Mouse (Mus musculus): ENCODE data around the gene Olfr71. TPM values are rescaled to one million over a fixed set of nuclear protein-coding genes. Genes with fewer than 3 reads are reported as not detected.

Gene Olfr71
- polyA plus RNA-seq (2012; rRNA removed; ENCODE audit: low replicate concordance): not detected in 2 replicates

GRCm38 (mm10) chr4:43709869-43710268 is at the start of gene Olfr71:
TSS of gene Olfr71 (minus strand) at chr4:43710255.

GRCm38 (mm10) chr4:43729794-43730550 is 19.9 kb upstream of the Olfr71 start, which contains the start of gene Spaar:
TSS of gene Spaar (plus strand) at chr4:43730034.

GRCm38 (mm10) chr4:43726995-43727394 is 16.9 kb upstream of the Olfr71 start, which contains the start of gene Hrct1:
TSS of gene Hrct1 (plus strand) at chr4:43727188.

GRCm38 (mm10) chr4:43700707-43701106 is 9.3 kb downstream of the Olfr71 start, which contains the start of gene Olfr70:
TSS of gene Olfr70 (minus strand) at chr4:43700807.

GRCm38 (mm10) chr4:43668782-43669427 is 41.1 kb downstream of the Olfr71 start, which contains the start of the genes Tmem8b and Fam221b:
TSS of gene Tmem8b (plus strand) at chr4:43668971.
TSS of gene Fam221b (minus strand) at chr4:43669145.

GRCm38 (mm10) chr4:43656339-43657109 is 53.5 kb downstream of the Olfr71 start, which contains the start of gene Hint2:
TSS of gene Hint2 (minus strand) at chr4:43656466.

Other genes starting within 250 kb of the Olfr71 start
- 0.40 and 0.73 TPM in 2 replicates for gene Sit1, start 226.5 kb downstream of the Olfr71 start, polyA plus RNA-seq (2012; rRNA removed; ENCODE audit: low replicate concordance)
- gene Ccdc107, start 217.4 kb downstream of the Olfr71 start, polyA plus RNA-seq (2012; rRNA removed; ENCODE audit: low replicate concordance): 72.2 and 259 TPM in 2 replicates
- 2.2 and 11.5 TPM in 2 replicates for gene Arhgef39, start 210.6 kb downstream of the Olfr71 start, polyA plus RNA-seq (2012; rRNA removed; ENCODE audit: low replicate concordance)
- 0.26 and 1.6 TPM in 2 replicates for gene Car9, start 203.3 kb downstream of the Olfr71 start, polyA plus RNA-seq (2012; rRNA removed; ENCODE audit: low replicate concordance)
- 19.2 and 203 TPM in 2 replicates for gene Tpm2, start 186.5 kb downstream of the Olfr71 start, polyA plus RNA-seq (2012; rRNA removed; ENCODE audit: low replicate concordance)
- gene Creb3, start 147.9 kb downstream of the Olfr71 start, polyA plus RNA-seq (2012; rRNA removed; ENCODE audit: low replicate concordance): 63.4 and 86.6 TPM in 2 replicates
- gene Tln1, start 147.6 kb downstream of the Olfr71 start, polyA plus RNA-seq (2012; rRNA removed; ENCODE audit: low replicate concordance): 119 and 185 TPM in 2 replicates
- 73.9 and 79.3 TPM in 2 replicates for gene Rgp1, start 131.5 kb downstream of the Olfr71 start, polyA plus RNA-seq (2012; rRNA removed; ENCODE audit: low replicate concordance)
- gene Gba2, start 131.4 kb downstream of the Olfr71 start, polyA plus RNA-seq (2012; rRNA removed; ENCODE audit: low replicate concordance): 29.8 and 35.8 TPM in 2 replicates
- gene Msmp, start 125.8 kb downstream of the Olfr71 start, polyA plus RNA-seq (2012; rRNA removed; ENCODE audit: low replicate concordance): 0.62 and 3.8 TPM in 2 replicates
- gene Npr2, start 78.3 kb downstream of the Olfr71 start, polyA plus RNA-seq (2012; rRNA removed; ENCODE audit: low replicate concordance): 94.7 and 95.6 TPM in 2 replicates
- 0.69 and 1.1 TPM in 2 replicates for gene Spag8, start 56.7 kb downstream of the Olfr71 start, polyA plus RNA-seq (2012; rRNA removed; ENCODE audit: low replicate concordance)
- 105 and 166 TPM in 2 replicates for gene Hint2, start 53.8 kb downstream of the Olfr71 start, polyA plus RNA-seq (2012; rRNA removed; ENCODE audit: low replicate concordance)
- 14.5 and 16.6 TPM in 2 replicates for gene Tmem8b, start 41.3 kb downstream of the Olfr71 start, polyA plus RNA-seq (2012; rRNA removed; ENCODE audit: low replicate concordance)
- gene Fam221b, start 41.1 kb downstream of the Olfr71 start, polyA plus RNA-seq (2012; rRNA removed; ENCODE audit: low replicate concordance): 0.07 and 0.10 TPM in 2 replicates
- gene Olfr70, start 9.4 kb downstream of the Olfr71 start, polyA plus RNA-seq (2012; rRNA removed; ENCODE audit: low replicate concordance): not detected in 2 replicates
- 8.2 and 78.2 TPM in 2 replicates for gene Hrct1, start 16.9 kb upstream of the Olfr71 start, polyA plus RNA-seq (2012; rRNA removed; ENCODE audit: low replicate concordance)
- gene Spaar, start 19.8 kb upstream of the Olfr71 start, polyA plus RNA-seq (2012; rRNA removed; ENCODE audit: low replicate concordance): 3.1 and 20.2 TPM in 2 replicates
- 0.13 TPM in 1 of 2 replicates, not detected in the other for gene Olfr159, start 60.8 kb upstream of the Olfr71 start, polyA plus RNA-seq (2012; rRNA removed; ENCODE audit: low replicate concordance)
- not detected in 2 replicates for gene Olfr156, start 113.6 kb upstream of the Olfr71 start, polyA plus RNA-seq (2012; rRNA removed; ENCODE audit: low replicate concordance)
- 0.04 TPM in 1 of 2 replicates, not detected in the other for gene Olfr157, start 129.9 kb upstream of the Olfr71 start, polyA plus RNA-seq (2012; rRNA removed; ENCODE audit: low replicate concordance)
- not detected in 2 replicates for gene Olfr155, start 141.3 kb upstream of the Olfr71 start, polyA plus RNA-seq (2012; rRNA removed; ENCODE audit: low replicate concordance)
- 8.0 and 33.4 TPM in 2 replicates for gene Reck, start 165.3 kb upstream of the Olfr71 start, polyA plus RNA-seq (2012; rRNA removed; ENCODE audit: low replicate concordance)
- gene Glipr2, start 247.1 kb upstream of the Olfr71 start, polyA plus RNA-seq (2012; rRNA removed; ENCODE audit: low replicate concordance): 14.6 and 29.1 TPM in 2 replicates